Mouse (Mus musculus): ENCODE measurements around the gene Dmd.

DNA sequence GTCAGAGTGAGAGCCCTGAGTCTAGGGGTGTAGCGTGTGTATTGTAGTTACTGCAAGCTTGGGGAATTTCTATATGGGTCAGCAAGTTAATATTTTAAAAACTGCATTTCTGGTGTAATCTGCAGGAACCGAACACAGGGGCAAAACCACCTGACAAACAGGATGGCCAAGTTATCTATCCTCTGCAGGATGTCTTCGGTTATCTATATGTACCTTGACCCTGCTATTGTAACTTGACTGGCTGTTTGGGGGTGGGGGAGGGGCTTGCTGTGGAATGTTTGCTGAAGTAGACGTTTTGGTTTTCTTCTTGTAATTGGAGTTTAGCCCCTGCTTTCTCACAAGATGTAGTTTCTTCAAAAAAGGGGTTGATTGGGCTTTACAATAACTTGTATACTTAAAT lies 2124.9 kb downstream of the Dmd start:
- no peak for TF ChIP-seq POLR2A (IDR thresholded peaks at IDR 0.05; ENCODE audit: low read depth, low read length)
- TF ChIP-seq CTCF (IDR thresholded peaks at IDR 0.05; ENCODE audit: extremely low read depth, insufficient read length, insufficient replicate concordance, low read depth, low read length), result no peak
